Mouse (Mus musculus): ENCODE measurements around the gene Nr6a1.

Gene Nr6a1

DNA sequence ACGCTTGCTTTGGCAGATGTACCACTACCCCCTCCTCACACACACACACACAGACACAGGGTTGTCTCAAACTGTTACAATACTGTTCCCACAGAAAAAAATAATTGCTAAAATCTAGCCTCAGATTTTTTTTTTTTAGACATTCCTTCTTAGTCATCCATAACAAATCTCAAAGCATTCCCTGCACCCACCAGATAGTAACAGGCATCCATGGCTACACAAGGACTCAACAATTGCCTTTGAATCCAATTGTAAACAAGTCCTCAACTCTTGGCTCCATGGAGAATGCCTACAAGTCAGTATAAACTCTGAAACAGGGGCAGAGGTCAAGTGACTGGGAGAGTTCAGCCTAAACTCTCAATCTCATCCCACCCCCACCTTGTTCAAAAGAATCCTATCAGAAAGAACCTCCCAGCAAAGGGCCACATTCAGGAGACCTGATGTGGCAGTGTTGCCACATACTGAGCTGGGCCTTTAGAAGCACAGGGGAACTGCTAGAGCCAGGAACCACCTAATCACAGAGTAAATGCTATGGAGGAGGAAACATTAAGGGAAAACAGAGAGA lies 52.9 kb downstream of the Nr6a1 start:
- no peak for DNase-seq (ENCODE audit: low spot score in 2 of 2)

DNA sequence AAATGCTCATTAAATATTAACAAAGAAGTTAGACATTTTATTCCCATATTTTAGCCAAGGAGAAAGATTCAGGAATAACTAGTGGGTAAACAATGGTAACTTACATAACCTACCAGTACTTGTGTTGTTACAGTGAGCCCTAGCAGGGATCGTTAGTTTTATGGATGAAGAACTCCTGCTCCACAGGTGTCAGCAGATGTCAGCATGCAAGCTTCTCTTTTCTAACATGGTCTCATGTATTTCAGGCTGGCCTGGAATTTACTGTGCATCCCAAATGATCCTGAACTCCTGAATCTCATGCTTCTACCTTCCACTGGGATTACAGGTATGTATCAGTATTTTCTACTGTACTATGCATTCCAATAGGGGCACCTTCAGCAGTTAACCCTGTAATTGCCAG lies 54.8 kb downstream of the Nr6a1 start:
- no peak for DNase-seq (ENCODE audit: low spot score in 2 of 2)

DNA sequence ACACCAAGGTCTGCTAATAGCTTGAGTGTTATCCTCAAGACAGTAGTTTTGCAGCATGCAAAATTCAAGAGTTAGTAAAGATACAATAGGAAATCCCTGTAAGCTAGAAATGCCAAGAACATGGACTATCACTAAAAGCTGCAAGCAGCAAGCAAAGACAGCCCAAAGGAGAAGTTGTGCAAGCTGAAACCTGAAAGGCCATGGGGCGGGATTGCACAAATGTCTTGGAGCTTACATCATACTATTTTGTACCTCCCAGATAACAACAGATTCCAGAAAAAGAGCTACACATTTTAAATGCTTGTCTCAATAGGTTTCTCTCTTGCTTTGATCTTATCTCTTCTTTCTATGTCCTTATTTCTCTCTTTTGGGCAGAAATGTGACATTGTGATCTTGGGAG lies 60.8 kb downstream of the Nr6a1 start:
- DNase-seq (ENCODE audit: low spot score in 2 of 2) = no peak

DNA sequence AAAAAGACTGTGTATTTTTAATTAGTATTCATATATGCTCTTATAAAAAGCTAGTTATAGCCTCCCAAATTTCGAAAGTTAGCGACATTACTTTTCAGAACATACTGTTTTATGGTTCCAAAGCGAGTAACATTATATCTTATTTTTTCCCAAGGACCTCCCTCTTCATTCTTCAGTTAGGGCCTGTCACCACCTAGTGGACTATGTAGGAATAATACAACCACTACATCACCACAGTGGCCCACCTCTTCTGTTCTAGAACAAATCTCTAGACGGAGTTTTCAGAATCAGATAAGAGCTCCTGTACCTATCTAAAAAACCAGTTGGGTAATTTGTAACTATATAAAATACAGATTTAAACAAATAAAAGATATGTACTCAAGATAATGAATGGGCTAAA lies 63.5 kb downstream of the Nr6a1 start:
- DNase-seq (ENCODE audit: low spot score in 2 of 2) = peak in 1 of 2 experiments; percentile 4

DNA sequence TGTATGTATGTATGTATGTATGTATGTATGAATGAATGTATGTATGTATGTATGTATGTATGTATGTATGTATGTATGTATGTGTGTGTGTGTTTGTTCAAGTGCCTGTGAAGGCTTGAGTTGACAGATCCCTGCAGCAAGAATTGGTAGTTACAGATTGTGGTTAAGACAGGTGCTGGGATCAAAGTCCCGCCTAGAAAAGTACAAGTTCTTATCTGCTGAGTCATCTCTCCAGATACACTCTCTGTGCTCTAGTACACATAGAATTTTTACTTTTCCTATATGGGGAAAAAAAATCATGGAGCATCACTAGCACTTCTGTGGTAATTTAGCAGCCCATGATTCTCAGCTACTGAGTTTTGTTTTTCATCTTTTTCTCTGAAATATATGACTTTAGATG lies 75.7 kb downstream of the Nr6a1 start:
- no peak for DNase-seq (ENCODE audit: low spot score in 2 of 2)

DNA sequence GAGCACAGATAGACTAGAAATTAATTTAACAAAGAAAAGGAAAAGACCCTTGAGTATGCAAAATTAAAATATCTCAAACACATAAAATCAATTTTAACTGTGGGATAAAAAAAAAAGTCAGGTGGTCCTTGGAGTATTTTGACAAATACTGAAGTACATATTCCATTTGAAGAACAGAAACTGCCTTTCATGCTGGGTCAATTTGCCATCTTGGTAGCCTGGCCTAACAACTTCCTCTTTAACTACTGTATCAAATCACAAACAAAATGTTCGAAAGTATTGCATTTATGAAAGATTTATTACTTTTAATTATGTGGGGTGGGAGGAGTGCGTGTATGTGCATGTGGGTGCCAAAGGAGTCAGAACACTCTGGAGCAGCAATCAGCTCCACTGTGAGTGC lies 81.2 kb downstream of the Nr6a1 start:
- DNase-seq (ENCODE audit: low spot score in 2 of 2) = no peak

DNA sequence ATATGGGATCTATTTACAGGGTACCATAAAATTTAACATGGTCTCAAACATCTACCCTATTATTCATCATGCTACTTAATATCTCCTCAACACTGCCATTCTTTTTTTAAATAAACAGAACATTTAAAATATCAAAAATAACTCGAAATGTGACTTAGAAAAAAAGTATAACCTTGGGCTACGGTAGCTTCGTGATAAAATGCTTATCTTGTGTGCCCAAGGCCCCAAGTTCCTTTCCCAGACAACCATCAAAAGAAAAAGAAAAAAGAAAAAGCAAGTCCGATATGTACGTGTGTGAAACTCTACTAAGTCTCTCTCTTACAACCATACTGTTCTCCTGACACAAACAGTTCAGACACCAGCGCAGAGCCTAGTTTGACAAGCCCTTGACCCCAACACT lies 92.0 kb downstream of the Nr6a1 start:
- DNase-seq (ENCODE audit: low spot score in 2 of 2) = no peak

DNA sequence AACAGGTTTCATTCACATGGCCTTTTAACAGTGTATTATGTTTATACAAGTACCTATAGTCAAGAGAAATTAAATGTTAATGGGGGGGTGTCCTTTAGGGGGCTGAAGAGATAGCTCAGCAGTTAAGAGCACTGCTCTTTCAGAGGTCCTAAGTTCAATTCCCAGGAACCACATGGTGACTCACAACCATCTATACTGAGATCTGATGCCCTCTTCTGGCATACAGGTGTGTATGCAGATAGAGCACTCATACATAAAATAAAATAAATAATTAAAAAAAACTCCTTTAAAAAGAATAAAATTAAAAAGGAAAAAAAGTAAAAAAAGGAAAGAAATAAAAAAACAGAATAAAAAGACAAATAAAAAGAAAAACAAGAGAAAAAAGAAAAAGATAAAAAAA lies 95.5 kb downstream of the Nr6a1 start:
- no peak for DNase-seq (ENCODE audit: low spot score in 2 of 2)

DNA sequence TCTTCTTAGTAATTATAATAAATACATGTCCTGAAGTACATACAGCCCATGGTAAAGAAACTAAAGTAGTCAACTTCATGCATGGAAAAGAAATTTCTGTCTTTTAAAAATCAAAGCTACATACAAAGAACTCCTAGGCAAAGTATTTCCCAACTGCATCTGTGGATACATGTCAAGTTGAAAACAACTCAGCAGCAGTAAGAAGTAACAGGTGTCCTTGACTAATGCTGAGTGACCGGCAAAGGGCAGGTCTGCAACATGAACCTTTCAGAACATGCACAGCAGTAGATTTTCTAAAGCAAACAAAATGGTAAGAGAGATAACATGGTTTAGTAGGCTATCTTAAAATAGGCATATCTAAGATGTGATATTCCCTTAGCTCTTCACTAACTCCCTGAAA lies 98.0 kb downstream of the Nr6a1 start:
- no peak for DNase-seq (ENCODE audit: low spot score in 2 of 2)

DNA sequence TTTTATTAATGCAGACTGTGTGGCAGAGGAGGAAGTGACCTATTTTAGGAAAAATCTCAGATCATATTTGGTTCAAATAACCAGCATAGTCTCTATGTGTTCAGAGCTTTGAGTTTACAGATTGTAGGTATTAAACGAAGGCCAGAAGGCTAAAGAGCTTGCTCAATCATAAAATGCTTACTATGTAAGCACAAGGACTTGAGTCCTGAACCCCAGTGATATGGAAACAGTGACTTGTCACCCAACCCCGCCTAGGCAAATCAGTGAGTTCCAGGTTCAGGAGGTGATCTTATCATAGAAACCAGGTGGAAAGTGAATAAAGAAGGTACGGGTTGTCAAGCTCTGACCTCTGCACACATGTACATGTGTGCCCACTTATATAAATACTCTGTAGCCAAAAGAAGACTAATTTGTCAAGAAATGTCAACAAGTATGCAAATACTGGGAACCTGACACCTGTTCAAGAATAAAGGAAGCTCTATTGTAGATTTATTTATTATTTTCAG lies 99.6 kb downstream of the Nr6a1 start:
- DNase-seq (ENCODE audit: low spot score in 2 of 2) = no peak

DNA sequence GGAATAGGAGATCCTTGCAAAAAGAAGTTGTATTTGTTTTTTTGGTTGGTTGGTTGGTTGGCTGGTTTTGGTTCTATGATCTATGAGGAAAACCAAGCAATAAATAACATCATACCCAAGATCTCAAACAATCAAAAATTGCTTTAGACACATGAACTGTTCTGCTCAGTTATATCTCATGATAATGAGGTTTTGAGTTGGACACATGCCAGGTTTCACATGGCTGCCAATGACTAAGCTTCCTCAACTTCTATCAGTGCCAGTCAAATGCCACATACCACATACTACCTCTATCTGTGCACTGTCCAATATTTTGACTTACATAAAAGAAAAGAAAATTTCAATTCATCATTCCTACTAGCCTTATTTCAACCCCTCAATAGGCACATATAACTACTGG lies 101.3 kb downstream of the Nr6a1 start:
- no peak for DNase-seq (ENCODE audit: low spot score in 2 of 2)

DNA sequence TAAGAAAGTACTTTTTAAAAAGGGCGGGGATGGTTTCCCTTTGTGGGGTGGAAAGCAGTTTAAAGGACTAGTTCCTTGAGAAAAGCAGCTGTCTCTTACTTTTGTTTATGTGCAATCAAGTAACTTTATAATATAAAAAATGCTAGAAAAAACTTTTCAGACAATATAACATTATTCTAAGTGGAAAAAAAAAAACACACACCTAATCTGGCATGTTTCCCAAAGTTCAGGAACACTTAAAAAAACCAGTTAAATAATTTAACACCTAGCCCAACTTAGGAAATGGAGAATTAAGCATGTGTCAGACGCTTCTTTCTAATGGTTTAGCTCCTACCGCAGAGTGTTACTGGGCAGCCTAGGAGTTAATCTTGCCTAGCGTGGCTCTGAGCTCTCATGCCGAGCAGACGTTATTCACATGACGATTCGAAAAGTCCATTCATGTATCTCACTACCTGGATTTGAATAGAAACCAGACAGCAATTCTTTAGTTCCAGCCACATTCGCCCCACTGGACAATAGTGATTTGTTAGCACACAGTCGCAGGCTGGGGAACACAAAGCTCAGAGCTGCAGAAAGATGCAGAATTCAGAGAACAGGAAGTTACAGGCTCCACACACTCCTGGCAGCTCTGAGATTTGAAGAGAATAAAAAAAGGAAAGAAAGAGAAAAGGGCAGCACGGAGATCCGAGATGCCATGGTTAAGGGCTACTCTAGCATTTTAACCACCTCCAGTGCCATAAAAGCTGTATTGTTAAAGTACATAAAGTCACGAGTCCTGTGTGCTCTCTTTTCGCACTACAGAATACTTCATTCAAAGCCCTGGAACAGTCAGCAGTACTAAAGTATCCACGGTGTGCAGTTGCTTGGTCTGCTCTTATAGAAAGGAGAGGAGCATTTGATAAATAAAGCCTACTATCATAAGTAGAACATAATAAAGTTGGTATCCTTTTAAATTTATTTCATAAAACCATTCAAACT lies 102.4 kb downstream of the Nr6a1 start:
- peak in 1 of 2 experiments; percentile 11 for DNase-seq (ENCODE audit: low spot score in 2 of 2)

DNA sequence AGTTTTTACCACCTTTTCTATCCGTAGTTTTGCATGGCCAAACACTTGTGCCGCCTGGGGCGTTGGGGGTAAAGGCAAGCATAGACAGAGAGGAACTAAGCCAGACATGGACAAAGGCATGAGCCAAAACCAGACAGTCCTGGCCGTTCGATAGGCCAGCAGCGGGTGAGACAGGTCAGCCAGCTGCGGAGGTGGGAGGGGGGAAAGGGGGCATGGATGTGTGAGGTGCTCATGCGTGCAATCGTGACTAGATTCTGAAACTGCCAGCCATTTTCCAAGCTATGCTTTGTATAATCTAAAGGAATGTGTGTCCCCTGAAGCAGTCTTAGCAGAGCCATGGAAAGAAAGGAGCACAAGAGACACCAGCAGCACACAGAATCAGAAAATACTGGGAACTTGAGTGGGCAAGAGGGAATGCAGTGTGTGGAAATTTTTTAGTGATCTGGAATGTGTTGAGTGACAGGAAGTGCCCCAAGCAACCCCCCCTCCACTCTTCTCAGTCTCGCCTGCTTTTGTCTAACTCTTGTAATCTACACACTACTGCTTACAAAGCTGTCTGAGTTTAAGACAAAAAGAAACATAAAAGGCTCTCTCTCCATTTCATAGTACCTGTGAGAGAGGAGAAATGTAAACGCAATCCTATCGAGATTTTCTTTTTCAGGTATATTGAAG lies 103.4 kb downstream of the Nr6a1 start:
- DNase-seq (ENCODE audit: low spot score in 2 of 2) = peak; percentile 21 to 47

DNA sequence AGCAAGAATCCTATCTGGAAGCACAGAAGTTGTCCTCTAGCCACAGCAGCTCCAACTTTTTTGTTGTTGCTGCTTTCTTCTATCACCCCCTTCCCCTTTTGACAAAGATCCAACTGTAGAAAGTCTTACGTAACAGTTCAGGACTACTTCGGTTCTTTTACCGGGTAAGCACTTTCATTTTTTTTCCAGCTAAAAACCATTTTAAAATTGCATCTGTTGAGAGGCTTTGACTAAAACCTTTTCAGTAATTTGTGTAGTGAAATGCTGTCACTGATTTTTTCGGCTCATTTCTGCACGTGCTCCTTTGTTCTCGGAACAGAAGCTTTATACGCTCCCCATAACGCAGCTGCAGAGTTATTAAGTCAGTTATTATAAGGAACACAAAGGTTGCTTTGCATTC lies 104.1 kb downstream of the Nr6a1 start:
- DNase-seq (ENCODE audit: low spot score in 2 of 2) = no peak

DNA sequence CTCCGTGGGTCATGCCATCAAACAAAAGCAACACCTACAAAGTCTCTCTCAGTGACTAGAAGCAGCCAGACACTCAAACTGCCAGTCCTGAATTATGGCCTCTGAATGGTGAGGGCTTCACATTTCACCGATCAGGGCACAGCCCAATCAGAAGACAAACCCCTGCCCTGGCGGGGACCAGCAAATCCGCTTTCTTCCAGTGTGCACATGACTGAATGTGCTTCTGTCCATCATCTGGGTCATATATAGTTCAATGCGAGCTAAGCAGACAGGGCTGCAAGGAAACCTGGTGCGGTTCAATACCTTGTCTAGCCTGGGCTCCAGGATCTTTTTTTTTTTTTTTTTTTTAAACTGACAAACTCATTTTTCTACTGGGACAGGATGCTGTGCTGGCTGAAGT lies 104.5 kb downstream of the Nr6a1 start:
- DNase-seq (ENCODE audit: low spot score in 2 of 2) = peak; percentile 20 to 50

DNA sequence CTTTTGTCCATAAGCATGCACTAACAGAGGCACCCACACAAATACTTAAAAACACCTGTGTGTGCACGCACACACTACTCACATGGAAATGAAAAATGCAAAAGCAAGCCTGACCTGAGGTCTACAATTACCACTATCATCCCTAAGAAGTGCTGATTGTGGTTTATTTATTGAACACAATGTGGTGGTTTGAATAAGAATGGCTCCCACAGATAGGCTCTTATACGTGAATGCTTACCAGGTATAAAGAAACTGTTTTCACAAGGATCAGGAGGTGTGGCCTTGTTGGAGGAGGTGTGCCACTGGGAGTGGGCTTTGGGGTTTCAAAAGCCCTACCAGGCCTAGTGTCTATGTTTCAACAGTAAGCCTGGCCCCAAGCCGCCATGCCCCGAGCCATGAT lies 110.0 kb downstream of the Nr6a1 start:
- no peak for DNase-seq (ENCODE audit: low spot score in 2 of 2)

DNA sequence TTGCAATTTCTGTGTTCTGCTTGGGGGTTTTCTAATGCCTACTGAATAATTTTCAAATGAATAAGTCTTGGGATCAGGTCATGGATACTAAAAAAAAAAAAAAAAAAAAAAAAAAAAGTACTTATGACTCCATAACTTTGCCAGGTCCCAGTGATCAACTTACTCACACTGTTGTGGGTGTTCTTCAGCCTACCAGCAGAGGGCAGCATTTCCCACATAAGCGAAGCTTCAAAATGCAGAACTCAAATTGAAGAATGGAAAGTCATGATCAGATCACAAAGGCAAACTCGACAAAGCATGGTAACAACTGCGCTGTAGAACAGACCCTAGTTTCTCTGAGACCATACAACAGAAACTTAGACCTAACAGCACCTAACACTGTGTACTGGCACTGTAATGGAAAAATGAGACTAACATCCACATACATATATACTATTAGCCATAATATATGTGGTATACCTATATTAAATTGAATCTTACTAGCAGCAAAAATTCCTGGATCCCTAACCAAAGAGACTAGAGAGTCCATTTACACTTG lies 130.3 kb downstream of the Nr6a1 start:
- DNase-seq (ENCODE audit: low spot score in 2 of 2) = peak; percentile 52 to 63

DNA sequence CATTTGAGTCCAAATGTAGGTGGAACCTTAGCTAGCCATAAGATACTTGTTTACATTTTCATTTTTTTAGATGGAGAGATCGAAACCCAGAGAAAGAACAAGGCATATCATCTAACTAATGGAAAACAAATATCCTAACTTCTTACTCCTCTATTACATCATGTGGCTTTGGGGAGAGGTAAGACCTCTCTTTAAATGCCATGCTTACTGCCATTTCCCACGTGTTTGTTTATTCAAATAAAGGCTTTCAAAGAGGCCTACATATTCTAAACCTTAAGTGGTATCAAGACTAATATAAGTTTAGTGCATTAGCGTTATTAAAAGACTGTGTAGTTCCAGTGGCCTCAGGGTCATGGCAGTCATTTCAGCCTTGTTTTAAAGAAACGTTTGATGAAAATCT lies 140.2 kb downstream of the Nr6a1 start:
- DNase-seq (ENCODE audit: low spot score in 2 of 2) = no peak

DNA sequence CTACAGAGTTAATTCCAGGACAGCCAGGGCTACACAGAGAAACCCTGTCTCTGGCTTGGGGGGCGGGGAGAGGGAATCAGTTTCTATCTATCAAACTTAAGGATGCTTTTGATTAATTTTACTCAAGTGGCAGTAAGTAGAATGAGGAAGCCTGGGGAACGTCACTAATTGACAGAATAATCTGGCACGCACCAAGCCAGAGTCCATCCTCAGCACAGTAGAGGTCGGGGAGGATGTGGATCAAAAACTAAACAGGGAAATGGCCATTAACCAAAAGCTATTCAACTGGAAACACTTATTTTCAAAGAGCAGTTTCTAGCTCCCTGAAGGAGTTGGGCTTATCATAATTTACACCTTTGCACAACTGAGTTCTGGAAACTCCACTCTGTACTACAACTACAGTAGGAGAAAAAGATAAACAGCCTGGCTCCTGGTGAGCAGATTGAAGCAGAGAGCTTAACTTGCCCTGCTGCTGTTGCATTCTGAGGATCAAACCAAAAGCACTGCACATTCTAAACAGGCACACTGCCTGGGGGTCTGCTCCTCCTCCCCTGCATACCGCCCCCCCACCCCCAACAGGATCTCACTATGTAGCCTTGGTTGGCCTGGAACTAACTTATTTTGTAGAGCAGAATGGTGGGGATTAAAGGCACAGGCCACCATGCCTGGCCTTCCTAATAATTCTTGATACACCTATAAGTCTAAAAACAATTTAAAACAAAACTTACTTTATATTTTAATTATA lies 141.1 kb downstream of the Nr6a1 start:
- DNase-seq (ENCODE audit: low spot score in 2 of 2) = no peak

DNA sequence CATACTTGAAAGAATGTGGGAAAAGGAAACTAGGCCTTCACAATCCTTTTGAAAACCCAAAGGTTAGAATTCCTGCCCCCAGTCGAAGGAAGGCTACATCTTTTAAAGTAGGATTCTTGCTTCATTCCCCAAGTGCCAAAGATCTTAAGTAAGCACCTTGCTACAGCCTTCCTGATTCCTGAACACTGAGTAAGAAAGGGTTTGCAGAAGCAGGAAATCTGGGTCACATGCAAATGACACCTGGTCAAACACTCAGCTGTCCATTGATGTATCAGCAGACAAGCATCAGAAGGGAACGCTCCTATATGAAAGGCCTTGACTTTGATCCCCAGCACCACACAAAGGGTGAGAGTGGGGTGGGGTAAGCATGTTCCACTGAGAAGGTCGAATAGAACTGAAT lies 142.4 kb downstream of the Nr6a1 start:
- DNase-seq (ENCODE audit: low spot score in 2 of 2) = no peak

DNA sequence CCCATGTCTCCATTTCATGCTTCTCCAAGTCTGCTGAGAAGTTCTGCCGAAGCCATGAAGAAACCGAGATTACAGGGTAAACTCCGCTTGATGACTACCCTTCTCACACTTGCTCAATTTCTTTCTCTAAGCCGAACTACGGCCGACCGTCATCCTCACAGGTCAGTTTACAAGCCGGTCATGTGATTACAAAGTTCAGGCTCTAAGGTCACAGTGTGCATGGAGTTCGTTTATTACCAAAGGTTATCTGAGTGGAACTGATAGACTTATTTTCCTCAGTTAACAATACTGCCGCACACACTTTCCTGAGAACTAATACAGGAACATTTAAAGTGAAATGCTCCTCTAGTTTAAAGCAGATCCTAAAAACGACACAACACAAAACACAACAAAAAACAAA lies 143.1 kb downstream of the Nr6a1 start:
- DNase-seq (ENCODE audit: low spot score in 2 of 2) = no peak

DNA sequence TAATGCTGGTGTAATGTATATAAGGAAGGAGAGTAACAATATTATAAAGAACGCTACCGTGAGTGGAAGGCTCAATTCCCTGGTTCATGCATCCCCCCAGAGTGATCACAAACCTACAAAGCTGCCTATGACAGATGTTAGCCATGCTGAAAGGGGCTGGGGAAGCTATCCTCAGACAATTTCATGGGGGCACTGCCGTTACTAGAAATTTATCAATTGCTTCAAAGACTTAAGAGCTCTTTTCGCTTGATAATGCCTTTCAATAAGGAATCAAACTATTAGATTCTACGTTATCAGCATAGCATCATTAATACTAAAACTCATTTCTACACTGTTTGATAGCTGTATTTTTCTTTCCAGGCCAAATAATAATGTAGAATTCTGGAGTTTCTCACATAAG lies 144.1 kb downstream of the Nr6a1 start:
- no peak for DNase-seq (ENCODE audit: low spot score in 2 of 2)

Data from cerebellum, postnatal 4 days (tissue).